Mouse (Mus musculus): Measurements from ENCODE around the gene Atp5h. TPM values are rescaled to one million over a fixed set of nuclear protein-coding genes. Genes with fewer than 3 reads are reported as not detected.
"Not testable (repeated sequence)": the region's sequence is repeated elsewhere in the genome, so short reads cannot be mapped to it uniquely, and the experiment has no call there.

Gene Atp5h
- polyA plus RNA-seq, 1 experiment = 393 TPM

GRCm38 (mm10) chr11:115403338-115404124 is 16.2 kb downstream of the Atp5h start, which contains the start of gene Mrpl58:
Gene Mrpl58, plus strand, starts transcription at chr11:115403752.
- H3K27ac ChIP-seq (ENCODE audit: insufficient read depth, low read depth, low read length) = peak within 1 kb of the TSS; percentile 66
- H3K4me3 ChIP-seq (ENCODE audit: insufficient read depth, low read length) = peak within 1 kb of the TSS; percentile 85
- TF ChIP-seq POLR2A (IDR thresholded peaks at IDR 0.05; ENCODE audit: borderline replicate concordance, low read depth, low read length) (no peak), CTCF (IDR thresholded peaks at IDR 0.05; ENCODE audit: low read depth, low read length) (no peak)
- peaks cover 8% of the 10 kb centered on the region for H3K4me1 ChIP-seq (ENCODE audit: control insufficient read depth, insufficient read depth, low read length)

DNA sequence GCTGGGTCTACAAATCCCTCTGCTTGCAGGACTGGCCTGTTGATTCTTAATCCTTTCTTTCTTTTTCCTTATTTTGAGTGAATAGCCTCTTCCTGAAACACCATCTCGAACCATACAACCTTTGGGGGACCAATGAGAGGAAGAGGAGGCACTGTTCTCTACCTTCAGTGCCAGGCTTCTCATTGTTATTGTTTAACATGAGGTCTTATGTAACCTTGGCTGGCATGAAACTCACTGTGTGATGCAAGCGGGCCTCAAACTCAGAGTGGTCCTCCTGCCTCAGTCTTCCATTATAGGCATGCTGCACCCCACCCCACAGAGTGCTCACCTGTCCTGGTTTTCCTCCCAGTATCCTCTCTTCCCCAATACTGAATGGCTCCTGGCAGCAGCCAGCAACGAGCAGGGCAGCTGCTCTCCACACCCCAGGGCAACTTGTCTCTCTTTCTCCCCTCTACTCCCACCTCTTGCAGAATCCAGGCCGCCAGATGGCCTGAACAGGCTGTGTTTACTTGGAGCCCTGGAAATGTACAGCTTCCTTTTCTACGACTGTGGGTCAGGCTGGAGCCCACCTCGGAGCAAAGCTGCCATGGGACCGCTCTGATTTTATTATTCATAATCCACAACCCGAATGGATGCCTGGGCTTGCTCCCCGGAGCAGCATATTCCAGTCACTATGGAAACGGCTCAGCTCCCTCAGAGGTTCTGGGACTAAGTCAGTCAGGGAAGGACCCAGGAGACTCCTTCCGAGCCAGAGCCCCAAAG is 19.0 kb downstream of the Atp5h start:
- no peak for TF ChIP-seq CTCF (IDR thresholded peaks at IDR 0.05; ENCODE audit: low read depth, low read length)
- no peak for TF ChIP-seq POLR2A (IDR thresholded peaks at IDR 0.05; ENCODE audit: borderline replicate concordance, low read depth, low read length)
- H3K4me3 ChIP-seq (ENCODE audit: insufficient read depth, low read length) = no peak overlapping the region
- no peak overlapping the region for H3K27ac ChIP-seq (ENCODE audit: insufficient read depth, low read depth, low read length)
- peaks cover 10% of the 10 kb centered on the region for H3K4me1 ChIP-seq (ENCODE audit: control insufficient read depth, insufficient read depth, low read length)

- Histone ChIP-seq H3K27ac (ENCODE audit: insufficient read depth, low read depth, low read length) (no peak overlapping the region), H3K4me1 (ENCODE audit: control insufficient read depth, insufficient read depth, low read length) (peaks cover 10% of the 10 kb centered on the region), H3K4me3 (ENCODE audit: insufficient read depth, low read length) (no peak overlapping the region)
- no peak for TF ChIP-seq POLR2A (IDR thresholded peaks at IDR 0.05; ENCODE audit: borderline replicate concordance, low read depth, low read length)
- TF ChIP-seq CTCF (IDR thresholded peaks at IDR 0.05; ENCODE audit: low read depth, low read length) = no peak
These were observed 19.6 kb downstream of the Atp5h start for GRCm38 (mm10) chr11:115400126-115400525.

GRCm38 (mm10) chr11:115398085-115398484 is 21.7 kb downstream of the Atp5h start:
- Histone ChIP-seq H3K4me3 (ENCODE audit: insufficient read depth, low read length) (no peak overlapping the region), H3K4me1 (ENCODE audit: control insufficient read depth, insufficient read depth, low read length) (0 out of 2 replicates have a peak, but pooled peaks cover 2% of the 10 kb centered on the region), H3K27ac (ENCODE audit: insufficient read depth, low read depth, low read length) (no peak overlapping the region)
- TF ChIP-seq POLR2A (IDR thresholded peaks at IDR 0.05; ENCODE audit: borderline replicate concordance, low read depth, low read length) = no peak
- TF ChIP-seq CTCF (IDR thresholded peaks at IDR 0.05; ENCODE audit: low read depth, low read length) = no peak

DNA sequence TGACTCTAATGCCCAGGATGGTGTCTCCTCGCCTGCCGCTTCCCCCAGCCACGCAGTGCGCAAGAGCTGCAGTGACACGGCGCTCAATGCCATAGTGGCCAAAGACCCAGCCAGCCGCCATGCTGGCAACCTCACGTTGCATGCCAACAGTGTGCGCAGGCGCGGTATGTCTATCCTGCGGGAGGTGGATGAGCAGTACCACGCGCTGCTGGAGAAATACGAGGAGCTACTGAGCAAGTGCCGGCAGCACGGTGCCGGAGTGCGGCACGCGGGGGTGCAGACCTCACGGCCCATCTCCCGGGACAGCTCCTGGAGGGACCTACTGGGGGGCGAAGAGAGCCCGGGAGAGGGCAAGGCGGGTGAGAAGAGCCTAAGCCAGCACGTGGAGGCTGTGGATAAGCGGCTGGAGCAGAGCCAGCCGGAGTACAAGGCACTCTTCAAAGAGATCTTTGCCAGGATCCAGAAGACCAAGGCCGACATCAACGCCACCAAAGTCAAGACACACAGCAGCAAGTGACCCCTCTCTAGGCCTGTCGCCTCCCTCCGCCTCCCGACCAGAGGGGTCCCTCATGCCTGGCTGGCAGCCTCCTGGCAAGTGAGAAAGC is 25.9 kb downstream of the Atp5h start:
- H3K4me3 ChIP-seq (ENCODE audit: insufficient read depth, low read length) = no peak overlapping the region
- H3K4me1 ChIP-seq (ENCODE audit: control insufficient read depth, insufficient read depth, low read length) = 0 out of 2 replicates have a peak, but pooled peaks cover 2% of the 10 kb centered on the region
- TF ChIP-seq POLR2A (IDR thresholded peaks at IDR 0.05; ENCODE audit: borderline replicate concordance, low read depth, low read length) = no peak
- TF ChIP-seq CTCF (IDR thresholded peaks at IDR 0.05; ENCODE audit: low read depth, low read length) = no peak
- no peak overlapping the region for H3K27ac ChIP-seq (ENCODE audit: insufficient read depth, low read depth, low read length)

DNA sequence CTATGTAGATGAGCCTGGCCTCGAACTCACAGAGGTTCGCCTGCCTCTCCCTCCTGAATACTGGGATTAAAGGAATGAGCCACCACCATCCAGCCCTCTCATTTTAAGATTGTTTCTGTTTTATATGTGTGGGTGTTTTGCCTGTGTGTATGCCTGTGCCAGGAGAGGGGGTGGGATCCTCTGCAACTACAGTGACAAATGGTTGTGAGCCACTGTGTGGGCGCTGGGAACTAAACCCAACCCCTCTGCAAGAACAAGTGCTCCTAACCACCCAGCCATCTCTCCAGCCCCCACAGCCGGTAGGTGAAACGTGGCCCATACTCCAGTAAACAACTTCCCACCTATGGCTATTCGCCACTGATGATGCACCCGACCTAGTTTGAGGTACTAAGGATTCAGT is 28.4 kb downstream of the Atp5h start:
- TF ChIP-seq CTCF (IDR thresholded peaks at IDR 0.05; ENCODE audit: low read depth, low read length) (no peak), POLR2A (IDR thresholded peaks at IDR 0.05; ENCODE audit: borderline replicate concordance, low read depth, low read length) (no peak)
- no peak overlapping the region for H3K27ac ChIP-seq (ENCODE audit: insufficient read depth, low read depth, low read length)
- no peak overlapping the region for H3K4me3 ChIP-seq (ENCODE audit: insufficient read depth, low read length)
- H3K4me1 ChIP-seq (ENCODE audit: control insufficient read depth, insufficient read depth, low read length) = no peaks in the 10 kb centered on the region

DNA sequence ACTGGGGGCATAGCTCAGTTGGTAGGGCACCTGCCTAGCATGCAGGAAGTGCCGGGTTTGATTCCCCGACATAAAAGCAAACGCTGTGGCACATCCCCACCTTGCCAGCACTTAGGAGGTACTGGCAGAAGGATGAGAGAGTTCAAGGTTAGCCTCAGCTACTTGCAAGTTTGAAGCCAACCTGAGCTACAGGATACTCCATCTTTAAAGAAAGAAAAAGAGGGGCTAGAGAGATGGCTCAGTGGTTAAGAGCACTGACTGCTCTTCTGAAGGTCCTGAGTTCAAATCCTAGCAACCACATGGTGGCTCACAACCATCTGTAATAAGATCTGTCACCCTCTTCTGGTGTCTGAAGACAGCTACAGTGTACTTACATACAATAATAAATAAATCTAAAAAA is 32.9 kb downstream of the Atp5h start:
- not testable (repeated sequence) for H3K27ac ChIP-seq (ENCODE audit: insufficient read depth, low read depth, low read length); H3K4me3 ChIP-seq (ENCODE audit: insufficient read depth, low read length); H3K4me1 ChIP-seq (ENCODE audit: control insufficient read depth, insufficient read depth, low read length)

GRCm38 (mm10) chr11:115384587-115384986 is 35.2 kb downstream of the Atp5h start:
- Histone ChIP-seq H3K27ac (ENCODE audit: insufficient read depth, low read depth, low read length) (no peak overlapping the region), H3K4me1 (ENCODE audit: control insufficient read depth, insufficient read depth, low read length) (peaks cover 2% of the 10 kb centered on the region; the same call in 1 of the 2 replicates), H3K4me3 (ENCODE audit: insufficient read depth, low read length) (no peak overlapping the region)
- no peak for TF ChIP-seq CTCF (IDR thresholded peaks at IDR 0.05; ENCODE audit: low read depth, low read length)

DNA sequence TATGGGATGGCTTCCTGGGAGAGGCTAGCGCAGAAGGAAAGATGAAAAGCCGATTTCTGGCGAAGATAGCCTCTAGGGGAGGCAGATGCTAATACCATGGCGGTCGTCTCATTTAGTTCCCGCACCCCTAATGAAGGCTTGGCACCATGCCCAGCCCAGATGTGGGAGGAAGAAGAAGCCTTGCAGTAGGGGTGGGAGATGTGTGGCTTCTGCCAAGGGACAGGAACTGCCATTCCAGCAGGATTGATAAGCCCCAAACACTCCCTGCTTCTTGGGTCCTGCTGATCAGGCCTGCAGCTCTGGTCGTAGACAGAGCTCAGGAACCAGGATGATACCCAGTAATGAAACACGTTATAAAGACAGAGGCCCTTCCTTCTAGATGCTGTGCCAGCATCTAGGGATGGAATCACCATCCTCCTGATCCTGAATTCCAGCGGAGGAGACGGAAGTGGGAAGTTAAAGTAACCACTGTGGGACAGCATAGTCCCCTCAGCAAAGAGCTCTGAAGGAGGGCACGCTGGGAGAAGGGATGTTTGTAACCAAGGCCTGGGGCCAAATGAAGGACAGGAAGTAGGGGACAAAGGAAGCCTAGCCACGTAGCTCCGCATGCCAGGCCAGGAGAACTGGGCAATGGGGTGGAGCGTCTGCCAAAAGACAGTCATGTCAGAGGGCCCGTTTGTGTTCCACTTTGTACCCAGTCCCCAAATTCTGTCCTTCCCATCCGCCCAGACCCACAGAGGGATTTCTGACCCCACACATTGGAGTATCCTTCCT is 35.9 kb downstream of the Atp5h start:
- peaks cover 2% of the 10 kb centered on the region; the same call in 1 of the 2 replicates for H3K4me1 ChIP-seq (ENCODE audit: control insufficient read depth, insufficient read depth, low read length)
- H3K4me3 ChIP-seq (ENCODE audit: insufficient read depth, low read length) = no peak overlapping the region
- H3K27ac ChIP-seq (ENCODE audit: insufficient read depth, low read depth, low read length) = no peak overlapping the region
- TF ChIP-seq POLR2A (IDR thresholded peaks at IDR 0.05; ENCODE audit: borderline replicate concordance, low read depth, low read length) (no peak), CTCF (IDR thresholded peaks at IDR 0.05; ENCODE audit: low read depth, low read length) (no peak)
